Mouse (Mus musculus) ovary, postnatal 10 days (tissue): ENCODE measurements around the gene Ptgs2.

Experiments used
- DNase-seq: peaks from one replicate; pipeline ENCODE4 v3.0.0; 2022; ENCODE audit warnings: low spot score

Ptgs2 gene

GRCm38 (mm10) chr1:150151411-150151810, 51.6 kb downstream of the Ptgs2 start:
- no peak for DNase-seq
